Mouse (Mus musculus): ENCODE measurements around the gene Prdm2. TPM values are rescaled to one million over a fixed set of nuclear protein-coding genes. Genes with fewer than 3 reads are reported as not detected.

The Prdm2 gene
- total and polyA plus RNA-seq, 3 experiments: 4.3 to 13.5 TPM; not detected in 1

DNA sequence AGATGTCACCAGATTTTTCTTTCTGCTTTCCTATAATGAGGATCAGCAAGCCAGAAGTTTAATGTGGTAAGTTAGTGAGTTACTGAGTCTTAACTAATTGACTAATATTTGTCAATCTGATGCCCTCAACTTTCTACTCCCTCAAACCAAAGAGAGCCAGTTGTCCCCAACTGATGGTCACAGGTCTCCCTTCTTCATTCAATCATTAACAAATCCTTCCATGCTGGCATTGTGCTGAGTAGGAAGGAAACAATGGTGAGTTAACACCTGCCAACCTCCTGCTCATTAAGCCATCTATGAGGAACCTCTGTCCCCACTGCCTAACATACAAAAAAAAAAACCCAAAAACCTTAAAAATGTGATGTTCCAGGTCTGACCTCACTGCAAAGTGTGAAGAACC lies 26.7 kb downstream of the Prdm2 start:
- H3K4me1 ChIP-seq (ENCODE audit: control insufficient read depth in 1 of 2, insufficient read depth in 2 of 2, low read length in 2 of 2): no peaks in the 10 kb centered on the region

DNA sequence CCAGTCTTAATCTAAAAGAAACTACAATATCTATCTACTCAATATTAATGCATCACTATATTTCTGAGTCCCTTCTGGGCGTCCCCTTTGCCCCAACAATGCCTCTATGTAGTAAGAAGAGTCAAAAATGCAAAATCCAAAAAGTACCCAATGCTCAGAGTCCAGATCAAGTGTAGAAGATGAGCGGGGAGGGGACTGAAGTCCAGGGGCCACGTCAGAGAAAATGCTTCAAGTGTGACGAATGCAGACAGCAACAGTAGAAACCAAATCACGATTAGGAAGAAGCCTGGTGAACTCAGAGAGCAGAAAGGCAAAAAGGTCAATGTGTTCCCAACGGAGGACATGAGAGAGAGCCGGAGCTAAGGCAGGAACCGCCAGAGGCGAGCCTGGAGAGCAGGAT lies 27.3 kb downstream of the Prdm2 start:
- Histone ChIP-seq H3K4me3 (ENCODE audit: control insufficient read depth in 1 of 2, insufficient read depth in 1 of 2, low read depth in 2 of 2, low read length in 2 of 2) (no peak overlapping the region), H3K9ac (ENCODE audit: control insufficient read depth, low read depth, low read length, poor library complexity, severe bottlenecking) (no peak overlapping the region), H3K9me3 (replicated peaks; ENCODE audit: insufficient read depth, low read length) (no peaks in the 10 kb centered on the region), H3K36me3 (ENCODE audit: control insufficient read depth in 1 of 2, insufficient read depth in 2 of 2, low read length in 2 of 2) (peaks cover 0 to 3% of the 10 kb centered on the region in 2 experiments; a peak in 3 of 4 replicates), H3K4me1 (ENCODE audit: control insufficient read depth in 1 of 2, insufficient read depth in 2 of 2, low read length in 2 of 2) (no peaks in the 10 kb centered on the region), H3K27ac (ENCODE audit: control insufficient read depth, low read depth, low read length) (no peak overlapping the region), H3K79me2 (ENCODE audit: control insufficient read depth, insufficient read depth, low read length, poor library complexity) (peaks cover 2% of the 10 kb centered on the region; the same call in 1 of the 2 replicates), H3K27me3 (ENCODE audit: control insufficient read depth in 1 of 2, insufficient read depth in 2 of 2, low read length in 2 of 2) (no peaks in the 10 kb centered on the region)
- TF ChIP-seq MAFK (IDR thresholded peaks at IDR 0.05; ENCODE audit: borderline replicate concordance, low read depth, low read length) (no peak), ELF1 (IDR thresholded peaks at IDR 0.05; ENCODE audit: low read depth, low read length) (no peak), ZNF384 (IDR thresholded peaks at IDR 0.05; ENCODE audit: low read depth, low read length) (no peak), TBP (IDR thresholded peaks at IDR 0.05; ENCODE audit: low read depth, low read length) (no peak), MXI1 (IDR thresholded peaks at IDR 0.05; ENCODE audit: low read depth, low read length) (no peak), JUND (IDR thresholded peaks at IDR 0.05; ENCODE audit: low read depth, low read length) (no peak), POLR2AphosphoS5 (IDR thresholded peaks at IDR 0.05; ENCODE audit: borderline replicate concordance, low read depth, low read length) (no peak), EP300 (IDR thresholded peaks at IDR 0.05; ENCODE audit: low read depth in 1 of 2, low read length in 2 of 2) (no peak), HCFC1 (IDR thresholded peaks at IDR 0.05; ENCODE audit: low read depth, low read length) (no peak), USF1 (IDR thresholded peaks at IDR 0.05; ENCODE audit: low read depth, low read length) (no peak), USF2 (IDR thresholded peaks at IDR 0.05; ENCODE audit: borderline replicate concordance in 1 of 2, insufficient read depth in 1 of 2, low read depth in 1 of 2, low read length in 2 of 2) (no peak), SIN3A (IDR thresholded peaks at IDR 0.05; ENCODE audit: low read length) (no peak), ETS1 (IDR thresholded peaks at IDR 0.05; ENCODE audit: low read depth, low read length) (no peak), MYB (IDR thresholded peaks at IDR 0.05; ENCODE audit: low read depth, low read length) (no peak)
- DNase-seq (ENCODE audit: low read depth, low spot score): no peak

More for the DNA sequence above, 26.7 kb downstream of the Prdm2 start:
- Histone ChIP-seq H3K9me3 (replicated peaks; ENCODE audit: insufficient read depth, low read length) (no peaks in the 10 kb centered on the region), H3K27ac (ENCODE audit: control insufficient read depth, low read depth, low read length) (no peak overlapping the region), H3K4me3 (ENCODE audit: control insufficient read depth in 1 of 2, insufficient read depth in 1 of 2, low read depth in 2 of 2, low read length in 2 of 2) (no peak overlapping the region), H3K27me3 (ENCODE audit: control insufficient read depth in 1 of 2, insufficient read depth in 2 of 2, low read length in 2 of 2) (no peaks in the 10 kb centered on the region), H3K79me2 (ENCODE audit: control insufficient read depth, insufficient read depth, low read length, poor library complexity) (peaks cover 2% of the 10 kb centered on the region; the same call in 1 of the 2 replicates), H3K9ac (ENCODE audit: control insufficient read depth, low read depth, low read length, poor library complexity, severe bottlenecking) (no peak overlapping the region), H3K36me3 (ENCODE audit: control insufficient read depth in 1 of 2, insufficient read depth in 2 of 2, low read length in 2 of 2) (peaks cover 0 to 3% of the 10 kb centered on the region in 2 experiments; a peak in 3 of 4 replicates)
- TF ChIP-seq TAL1 (IDR thresholded peaks at IDR 0.05; ENCODE audit: low read length) (no peak), CHD1 (IDR thresholded peaks at IDR 0.05; ENCODE audit: low read depth, low read length) (no peak), ZKSCAN1 (IDR thresholded peaks at IDR 0.05; ENCODE audit: low read depth, low read length) (no peak), MEF2A (IDR thresholded peaks at IDR 0.05; ENCODE audit: extremely low read depth, insufficient replicate concordance, low read depth, low read length, poor library complexity, severe bottlenecking) (no peak), ZMIZ1 (IDR thresholded peaks at IDR 0.05; ENCODE audit: low read depth, low read length) (no peak), POLR2AphosphoS5 (IDR thresholded peaks at IDR 0.05; ENCODE audit: borderline replicate concordance, low read depth, low read length) (no peak), CHD2 (IDR thresholded peaks at IDR 0.05; ENCODE audit: low read length) (no peak)
- DNase-seq (ENCODE audit: low read depth, low spot score): no peak

Data from MEL (cell line).